Mouse (Mus musculus): Measurements from ENCODE around the gene Etl4. TPM values are rescaled to one million over a fixed set of nuclear protein-coding genes. Genes with fewer than 3 reads are reported as not detected.
A peak's percentile ranks its signal among the peaks of the same experiment; 100 is the strongest.

The Etl4 gene
- total and polyA plus RNA-seq, 2 experiments, result 3.5 to 5.5 TPM

- H3K9ac ChIP-seq (ENCODE audit: low read depth, low read length), result no peak overlapping the region
These were observed 293.4 kb downstream of the Etl4 start for GRCm38 (mm10) chr2:20203011-20203410.

DNA sequence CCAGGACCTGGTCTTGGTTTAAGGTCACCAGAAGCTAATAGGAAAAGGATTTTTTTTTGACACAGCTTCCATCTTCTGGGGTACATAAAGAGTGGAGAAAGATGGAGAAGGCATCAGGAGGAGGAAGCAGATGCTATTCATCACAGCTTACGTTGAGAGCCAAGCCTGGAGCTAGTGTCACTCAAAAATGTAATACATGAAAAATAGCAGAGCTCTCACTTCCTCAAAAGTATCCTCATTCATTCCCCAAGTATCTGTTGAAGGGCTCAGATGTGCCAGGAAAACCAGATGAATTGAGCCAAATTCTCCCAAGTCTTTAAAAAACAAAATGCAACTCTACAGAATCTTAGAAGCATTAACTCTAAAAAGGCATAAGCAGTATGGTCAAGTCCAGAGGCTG, 297.1 kb downstream of the Etl4 start:
- Histone ChIP-seq H3K79me2 (ENCODE audit: control insufficient read depth, insufficient read depth, low read length) (no peaks in the 10 kb centered on the region), H3K27ac (replicated peaks; ENCODE audit: insufficient read depth, low read depth, low read length) (no peak overlapping the region), H3K9ac (ENCODE audit: low read depth, low read length) (no peak overlapping the region), H3K4me3 (ENCODE audit: insufficient read depth, low read depth, low read length) (no peak overlapping the region), H3K27me3 (ENCODE audit: control insufficient read depth, insufficient read depth, low read length) (no peaks in the 10 kb centered on the region), H3K4me1 (ENCODE audit: control insufficient read depth, insufficient read depth, low read length) (no peaks in the 10 kb centered on the region), H3K36me3 (ENCODE audit: control insufficient read depth, insufficient read depth, low read length) (no peaks in the 10 kb centered on the region)
- 57% methylated on average over 1 of the region's 1 CpGs for WGBS
- TF ChIP-seq CTCF (IDR thresholded peaks at IDR 0.05; ENCODE audit: low read depth, low read length) (no peak), POLR2A (IDR thresholded peaks at IDR 0.05; ENCODE audit: extremely low read depth, insufficient read depth, low read length) (no peak)
- DNase-seq (ENCODE audit: extremely low read depth, low read depth, low spot score), result peak; percentile 0

More at GRCm38 (mm10) chr2:20203011-20203410, 293.4 kb downstream of the Etl4 start:
- Histone ChIP-seq H3K4me3 (ENCODE audit: insufficient read depth, low read depth, low read length) (no peak overlapping the region), H3K79me2 (ENCODE audit: control insufficient read depth, insufficient read depth, low read length) (no peaks in the 10 kb centered on the region), H3K27ac (replicated peaks; ENCODE audit: insufficient read depth, low read depth, low read length) (no peak overlapping the region), H3K27me3 (ENCODE audit: control insufficient read depth, insufficient read depth, low read length) (no peaks in the 10 kb centered on the region), H3K4me1 (ENCODE audit: control insufficient read depth, insufficient read depth, low read length) (no peaks in the 10 kb centered on the region), H3K36me3 (ENCODE audit: control insufficient read depth, insufficient read depth, low read length) (no peaks in the 10 kb centered on the region)
- 81% methylated on average over 7 of the region's 7 CpGs for WGBS
- TF ChIP-seq POLR2A (IDR thresholded peaks at IDR 0.05; ENCODE audit: extremely low read depth, insufficient read depth, low read length) (no peak), CTCF (IDR thresholded peaks at IDR 0.05; ENCODE audit: low read depth, low read length) (no peak)
- no peak for DNase-seq (ENCODE audit: extremely low read depth, low read depth, low spot score)

GRCm38 (mm10) chr2:20208683-20209194, 299.2 kb downstream of the Etl4 start:
- no peaks in the 10 kb centered on the region for H3K79me2 ChIP-seq (ENCODE audit: control insufficient read depth, insufficient read depth, low read length)
- no peaks in the 10 kb centered on the region for H3K4me1 ChIP-seq (ENCODE audit: control insufficient read depth, insufficient read depth, low read length)
- no peak overlapping the region for H3K9ac ChIP-seq (ENCODE audit: low read depth, low read length)
- H3K27ac ChIP-seq (replicated peaks; ENCODE audit: insufficient read depth, low read depth, low read length), result no peak overlapping the region
- no peak for DNase-seq (ENCODE audit: extremely low read depth, low read depth, low spot score)
- TF ChIP-seq CTCF (IDR thresholded peaks at IDR 0.05; ENCODE audit: low read depth, low read length), result no peak
- no peak for TF ChIP-seq POLR2A (IDR thresholded peaks at IDR 0.05; ENCODE audit: extremely low read depth, insufficient read depth, low read length)
- H3K27me3 ChIP-seq (ENCODE audit: control insufficient read depth, insufficient read depth, low read length), result no peaks in the 10 kb centered on the region
- no peak overlapping the region for H3K4me3 ChIP-seq (ENCODE audit: insufficient read depth, low read depth, low read length)
- no peaks in the 10 kb centered on the region for H3K36me3 ChIP-seq (ENCODE audit: control insufficient read depth, insufficient read depth, low read length)
- 61% methylated on average over 3 of the region's 3 CpGs for WGBS

DNA sequence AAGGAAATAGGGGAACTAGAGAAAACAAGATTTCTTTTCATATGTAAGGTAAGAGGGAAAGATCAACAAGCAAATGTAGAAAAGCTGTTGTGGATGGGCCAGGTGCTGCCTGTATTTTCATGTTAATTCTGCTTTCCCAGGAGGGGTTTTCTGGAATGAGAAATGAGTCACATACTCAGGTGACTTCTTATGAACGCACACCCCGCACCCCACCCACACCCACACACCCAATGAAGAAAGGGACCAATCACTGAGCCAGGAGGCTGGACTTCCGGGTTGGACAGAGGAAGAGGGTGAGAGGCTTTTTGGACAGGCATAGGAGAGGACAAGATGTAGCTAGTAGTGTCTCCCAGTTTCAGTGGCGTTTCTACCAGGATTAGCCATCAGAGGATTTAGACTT, 299.8 kb downstream of the Etl4 start:
- TF ChIP-seq CTCF (IDR thresholded peaks at IDR 0.05; ENCODE audit: low read depth, low read length), result no peak
- no peak for TF ChIP-seq POLR2A (IDR thresholded peaks at IDR 0.05; ENCODE audit: extremely low read depth, insufficient read depth, low read length)
- no peaks in the 10 kb centered on the region for H3K36me3 ChIP-seq (ENCODE audit: control insufficient read depth, insufficient read depth, low read length)
- H3K27me3 ChIP-seq (ENCODE audit: control insufficient read depth, insufficient read depth, low read length), result no peaks in the 10 kb centered on the region
- WGBS, result 63% methylated on average over 4 of the region's 4 CpGs
- H3K4me3 ChIP-seq (ENCODE audit: insufficient read depth, low read depth, low read length), result no peak overlapping the region
- DNase-seq (ENCODE audit: extremely low read depth, low read depth, low spot score), result no peak
- no peak overlapping the region for H3K9ac ChIP-seq (ENCODE audit: low read depth, low read length)
- H3K27ac ChIP-seq (replicated peaks; ENCODE audit: insufficient read depth, low read depth, low read length), result no peak overlapping the region
- no peaks in the 10 kb centered on the region for H3K4me1 ChIP-seq (ENCODE audit: control insufficient read depth, insufficient read depth, low read length)
- no peaks in the 10 kb centered on the region for H3K79me2 ChIP-seq (ENCODE audit: control insufficient read depth, insufficient read depth, low read length)

GRCm38 (mm10) chr2:20216275-20216674, 306.7 kb downstream of the Etl4 start:
- H3K27me3 ChIP-seq (ENCODE audit: control insufficient read depth, insufficient read depth, low read length), result no peaks in the 10 kb centered on the region
- H3K79me2 ChIP-seq (ENCODE audit: control insufficient read depth, insufficient read depth, low read length), result no peaks in the 10 kb centered on the region
- no peak for DNase-seq (ENCODE audit: extremely low read depth, low read depth, low spot score)
- H3K27ac ChIP-seq (replicated peaks; ENCODE audit: insufficient read depth, low read depth, low read length), result no peak overlapping the region
- H3K9ac ChIP-seq (ENCODE audit: low read depth, low read length), result no peak overlapping the region
- no peaks in the 10 kb centered on the region for H3K36me3 ChIP-seq (ENCODE audit: control insufficient read depth, insufficient read depth, low read length)
- no peak overlapping the region for H3K4me3 ChIP-seq (ENCODE audit: insufficient read depth, low read depth, low read length)
- no peak for TF ChIP-seq POLR2A (IDR thresholded peaks at IDR 0.05; ENCODE audit: extremely low read depth, insufficient read depth, low read length)
- TF ChIP-seq CTCF (IDR thresholded peaks at IDR 0.05; ENCODE audit: low read depth, low read length), result no peak
- H3K4me1 ChIP-seq (ENCODE audit: control insufficient read depth, insufficient read depth, low read length), result no peaks in the 10 kb centered on the region
- WGBS, result 75% methylated on average over 2 of the region's 2 CpGs

- no peaks in the 10 kb centered on the region for H3K4me1 ChIP-seq (ENCODE audit: control insufficient read depth, insufficient read depth, low read length)
- H3K79me2 ChIP-seq (ENCODE audit: control insufficient read depth, insufficient read depth, low read length), result no peaks in the 10 kb centered on the region
- no peak overlapping the region for H3K9ac ChIP-seq (ENCODE audit: low read depth, low read length)
- no peak for DNase-seq (ENCODE audit: extremely low read depth, low read depth, low spot score)
- H3K27me3 ChIP-seq (ENCODE audit: control insufficient read depth, insufficient read depth, low read length), result no peaks in the 10 kb centered on the region
- H3K36me3 ChIP-seq (ENCODE audit: control insufficient read depth, insufficient read depth, low read length), result no peaks in the 10 kb centered on the region
- no peak overlapping the region for H3K4me3 ChIP-seq (ENCODE audit: insufficient read depth, low read depth, low read length)
- no peak for TF ChIP-seq CTCF (IDR thresholded peaks at IDR 0.05; ENCODE audit: low read depth, low read length)
- TF ChIP-seq POLR2A (IDR thresholded peaks at IDR 0.05; ENCODE audit: extremely low read depth, insufficient read depth, low read length), result no peak
- WGBS, result 88% methylated on average over 5 of the region's 5 CpGs
- H3K27ac ChIP-seq (replicated peaks; ENCODE audit: insufficient read depth, low read depth, low read length), result no peak overlapping the region
These were observed 307.3 kb downstream of the Etl4 start for GRCm38 (mm10) chr2:20216686-20217437.
